Mouse (Mus musculus) myocyte (in vitro differentiated cells): Measurements from ENCODE around the gene Spns2. TPM values are rescaled to one million over a fixed set of nuclear protein-coding genes. Genes with fewer than 3 reads are reported as not detected.

ENCODE experiments used
- H3K27me3 ChIP-seq: one replicate; pipeline ENCODE4 v1.6.1; 2011; ENCODE audit not compliant: control insufficient read depth, insufficient read depth, insufficient read length
- H3K36me3 ChIP-seq: one replicate; pipeline ENCODE4 v1.6.1; 2011; ENCODE audit not compliant: control insufficient read depth, insufficient read depth
- H3K4me2 ChIP-seq: one replicate; pipeline ENCODE4 v1.6.1; 2011; ENCODE audit warnings: low read depth, control low read depth
- H3K4me3 ChIP-seq: one replicate; pipeline ENCODE4 v1.5.1; 2011; ENCODE audit warnings: mild to moderate bottlenecking, control low read depth, moderate library complexity
- H3K79me2 ChIP-seq: one replicate; pipeline ENCODE4 v1.6.1; 2011; ENCODE audit not compliant: control insufficient read depth, insufficient read depth
- H3ac ChIP-seq: one replicate; pipeline ENCODE4 v1.6.1; 2011; ENCODE audit not compliant: control insufficient read depth, insufficient read length
- CEBPB ChIP-seq: IDR thresholded peaks from 2 replicates; pipeline ENCODE4 v1.6.1; 2011; ENCODE audit warnings: mild to moderate bottlenecking, moderate library complexity; ENCODE audit not compliant: poor library complexity, insufficient read depth, severe bottlenecking
- E2F4 ChIP-seq: IDR thresholded peaks from one replicate; pipeline ENCODE4 v1.6.1; 2011; ENCODE audit warnings: mild to moderate bottlenecking, control low read depth, moderate library complexity; ENCODE audit not compliant: insufficient read depth
- MAX ChIP-seq: IDR thresholded peaks from one replicate; pipeline ENCODE4 v1.6.1; 2011; ENCODE audit warnings: low read depth, mild to moderate bottlenecking, control low read depth
- MYOD1 ChIP-seq, 3 experiments: IDR thresholded peaks; one replicate each; pipeline ENCODE4 v1.6.1; 2011; ENCODE audit warnings: control low read depth in 2 of 3, low read depth in 2 of 3, mild to moderate bottlenecking in 2 of 3, moderate library complexity in 1 of 3; ENCODE audit not compliant: insufficient read length in 2 of 3, control insufficient read depth in 1 of 3
- MYOG ChIP-seq, 3 experiments: IDR thresholded peaks; one replicate each; pipeline ENCODE4 v1.6.1; 2011; ENCODE audit warnings: control low read depth in 2 of 3, low read depth in 2 of 3, mild to moderate bottlenecking in 2 of 3; ENCODE audit not compliant: insufficient read length in 2 of 3, control insufficient read depth in 1 of 3, insufficient read depth in 1 of 3
- POLR2A ChIP-seq: IDR thresholded peaks from one replicate; pipeline ENCODE4 v1.6.1; 2011; ENCODE audit warnings: low read depth, mild to moderate bottlenecking, control low read depth, moderate library complexity; ENCODE audit not compliant: insufficient read length
- POLR2AphosphoS2 ChIP-seq: IDR thresholded peaks from one replicate; pipeline ENCODE4 v1.6.1; 2011; ENCODE audit warnings: low read depth, control low read depth; ENCODE audit not compliant: insufficient read length
- REST ChIP-seq: IDR thresholded peaks from one replicate; pipeline ENCODE4 v1.6.1; 2011; ENCODE audit warnings: mild to moderate bottlenecking, control low read depth, moderate library complexity; ENCODE audit not compliant: insufficient read depth, insufficient read length
- SRF ChIP-seq: IDR thresholded peaks from one replicate; pipeline ENCODE4 v1.6.1; 2011; ENCODE audit warnings: low read depth; ENCODE audit not compliant: control insufficient read depth, insufficient read length
- TCF12 ChIP-seq: IDR thresholded peaks from one replicate; pipeline ENCODE4 v1.6.1; 2011; ENCODE audit warnings: mild to moderate bottlenecking, control low read depth; ENCODE audit not compliant: poor library complexity, insufficient read depth, severe bottlenecking
- TCF3 ChIP-seq: IDR thresholded peaks from one replicate; pipeline ENCODE4 v1.6.1; 2011; ENCODE audit warnings: low read depth, control low read depth; ENCODE audit not compliant: insufficient read length
- USF1 ChIP-seq: IDR thresholded peaks from one replicate; pipeline ENCODE4 v1.6.1; 2011; ENCODE audit warnings: low read depth, mild to moderate bottlenecking, control low read depth, moderate library complexity
- polyA plus RNA-seq: library from polyadenylated mRNA; unstranded; fragments of >200 nt; fragmentation: generic; extraction: Trizol; gene quantifications from one replicate; pipeline ENCODE4 v1.2.1, GENCODE M21; 2012; ENCODE audit warnings: missing spikeins

The Spns2 gene
- polyA plus RNA-seq, 1 experiment = 0.10 TPM

GRCm38 (mm10) chr11:72484549-72484948 is 5.2 kb downstream of the Spns2 start:
- H3ac ChIP-seq = no peak overlapping the region
- no peaks in the 10 kb centered on the region for H3K36me3 ChIP-seq
- H3K4me2 ChIP-seq = no peak overlapping the region
- no peak overlapping the region for H3K4me3 ChIP-seq
- H3K27me3 ChIP-seq = peaks cover 25% of the 10 kb centered on the region
- no peaks in the 10 kb centered on the region for H3K79me2 ChIP-seq
- TF ChIP-seq TCF12 (no peak), CEBPB (no peak), MAX (no peak), MYOG (IDR thresholded peaks at IDR 0.05; ENCODE audit: control insufficient read depth in 1 of 3, insufficient read depth in 1 of 3, insufficient read length in 2 of 3, low read depth in 2 of 3) (no peak), USF1 (no peak), POLR2A (no peak), POLR2AphosphoS2 (no peak)

DNA sequence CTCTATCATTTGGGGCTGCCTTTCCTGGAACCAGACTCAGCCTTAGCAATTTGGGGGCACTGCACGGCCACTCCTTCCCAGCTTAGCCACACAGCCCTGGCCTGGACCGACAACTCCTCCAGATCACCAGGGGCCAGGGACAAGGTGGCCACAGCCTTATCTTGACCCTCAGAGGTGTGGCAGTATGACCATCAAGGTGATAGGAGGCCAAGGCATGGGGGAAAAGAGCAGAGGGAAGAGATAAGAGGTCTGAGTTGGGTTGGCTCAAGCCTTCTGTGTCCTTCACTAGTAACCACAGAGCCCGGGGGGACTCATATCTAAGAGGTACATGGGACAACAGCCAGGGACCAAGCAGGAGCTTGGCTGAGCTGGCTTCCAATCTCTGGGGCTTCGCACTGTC is 7.8 kb downstream of the Spns2 start:
- no peak overlapping the region for H3ac ChIP-seq
- no peak overlapping the region for H3K4me3 ChIP-seq
- H3K36me3 ChIP-seq = no peaks in the 10 kb centered on the region
- TF ChIP-seq SRF = no peak
- TF ChIP-seq E2F4 = no peak
- no peak for TF ChIP-seq MYOG (IDR thresholded peaks at IDR 0.05; ENCODE audit: control insufficient read depth in 1 of 3, insufficient read depth in 1 of 3, insufficient read length in 2 of 3, low read depth in 2 of 3)
- TF ChIP-seq REST = no peak
- no peak for TF ChIP-seq MYOD1 (IDR thresholded peaks at IDR 0.05; ENCODE audit: control insufficient read depth in 1 of 3, insufficient read length in 2 of 3, low read depth in 2 of 3)
- no peak for TF ChIP-seq TCF3
- no peak for TF ChIP-seq CEBPB
- TF ChIP-seq USF1 = no peak
- no peak for TF ChIP-seq POLR2AphosphoS2
- no peak for TF ChIP-seq MAX
- TF ChIP-seq TCF12 = no peak
- no peak for TF ChIP-seq POLR2A
- no peak overlapping the region for H3K4me2 ChIP-seq
- H3K79me2 ChIP-seq = no peaks in the 10 kb centered on the region
- H3K27me3 ChIP-seq = peaks cover 8% of the 10 kb centered on the region

DNA sequence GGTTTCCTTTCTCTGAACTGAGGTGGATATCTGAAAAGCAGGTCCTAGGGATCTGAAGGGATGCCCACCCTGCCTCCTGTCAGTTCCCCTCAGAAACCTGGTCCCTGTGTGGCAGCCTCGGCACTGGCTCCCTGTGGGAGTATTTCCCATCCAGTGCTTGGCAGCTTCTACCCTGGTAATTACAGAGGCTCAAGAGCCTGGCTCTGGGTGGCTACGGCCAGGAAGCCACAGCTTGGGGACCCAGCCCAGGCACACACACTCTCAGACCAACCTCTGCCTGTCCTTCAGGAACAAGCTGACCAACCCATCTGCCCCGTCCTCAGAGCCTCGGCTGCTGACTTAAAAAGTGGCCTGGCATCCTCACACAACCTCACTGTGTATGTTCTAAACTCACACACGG is 8.4 kb downstream of the Spns2 start:
- H3ac ChIP-seq = no peak overlapping the region
- H3K79me2 ChIP-seq = no peaks in the 10 kb centered on the region
- H3K27me3 ChIP-seq = peaks cover 8% of the 10 kb centered on the region
- no peak overlapping the region for H3K4me2 ChIP-seq
- no peak overlapping the region for H3K4me3 ChIP-seq
- no peak for TF ChIP-seq TCF3
- TF ChIP-seq USF1 = no peak
- no peaks in the 10 kb centered on the region for H3K36me3 ChIP-seq

DNA sequence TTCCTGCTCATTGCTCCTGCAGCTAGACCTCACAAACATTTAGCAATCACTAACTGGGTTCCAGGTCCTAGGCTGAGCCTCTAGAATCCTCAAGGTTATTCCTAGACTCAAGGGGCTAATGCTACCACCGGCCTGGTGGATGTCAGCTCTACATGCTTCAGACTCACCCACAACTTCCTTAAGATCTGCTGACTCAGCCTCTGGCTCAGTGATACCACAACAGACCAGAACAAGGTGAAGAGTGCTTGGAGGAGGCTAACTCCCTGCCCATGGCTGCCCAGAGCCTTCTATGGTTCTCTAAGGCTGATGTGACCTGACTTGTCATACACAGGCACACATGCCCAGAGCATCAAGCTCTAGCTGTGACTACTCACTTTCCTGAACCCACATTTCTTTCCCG is 10.2 kb downstream of the Spns2 start:
- Histone ChIP-seq H3K79me2 (no peaks in the 10 kb centered on the region), H3K4me2 (no peak overlapping the region), H3K27me3 (peaks cover 1% of the 10 kb centered on the region), H3ac (no peak overlapping the region), H3K4me3 (no peak overlapping the region), H3K36me3 (no peaks in the 10 kb centered on the region)
- TF ChIP-seq USF1 (no peak), MYOD1 (IDR thresholded peaks at IDR 0.05; ENCODE audit: control insufficient read depth in 1 of 3, insufficient read length in 2 of 3, low read depth in 2 of 3) (no peak), TCF3 (no peak), MYOG (IDR thresholded peaks at IDR 0.05; ENCODE audit: control insufficient read depth in 1 of 3, insufficient read depth in 1 of 3, insufficient read length in 2 of 3, low read depth in 2 of 3) (no peak), POLR2A (no peak), SRF (no peak), E2F4 (no peak), MAX (no peak)

DNA sequence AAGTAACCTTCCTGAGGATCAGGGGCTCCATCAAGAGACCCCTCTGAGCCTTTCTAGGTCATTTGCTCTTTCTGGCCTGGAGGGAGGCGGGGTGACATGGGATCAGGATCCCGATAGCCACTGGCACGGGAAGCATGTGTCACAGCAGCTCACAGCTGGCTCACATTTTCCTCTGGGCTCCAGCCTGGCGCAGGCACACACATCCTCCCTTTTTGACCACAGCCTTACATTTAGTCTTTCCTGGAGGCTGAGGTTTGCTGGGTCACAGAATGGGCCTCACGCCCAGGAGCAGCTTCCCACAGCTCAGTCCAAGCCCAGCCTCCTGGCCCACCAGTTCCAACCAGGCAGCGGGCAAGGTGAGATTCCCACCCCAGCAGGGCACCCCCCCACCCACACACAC is 11.5 kb downstream of the Spns2 start:
- no peaks in the 10 kb centered on the region for H3K79me2 ChIP-seq
- no peak overlapping the region for H3K4me3 ChIP-seq
- no peaks in the 10 kb centered on the region for H3K36me3 ChIP-seq
- H3K27me3 ChIP-seq = no peaks in the 10 kb centered on the region
- H3ac ChIP-seq = no peak overlapping the region
- H3K4me2 ChIP-seq = peak overlapping the region; percentile 21
- TF ChIP-seq MYOD1 (IDR thresholded peaks at IDR 0.05; ENCODE audit: control insufficient read depth in 1 of 3, insufficient read length in 2 of 3, low read depth in 2 of 3) (peak in 1 of 3 experiments; percentile 26), E2F4 (no peak), POLR2A (no peak)

DNA sequence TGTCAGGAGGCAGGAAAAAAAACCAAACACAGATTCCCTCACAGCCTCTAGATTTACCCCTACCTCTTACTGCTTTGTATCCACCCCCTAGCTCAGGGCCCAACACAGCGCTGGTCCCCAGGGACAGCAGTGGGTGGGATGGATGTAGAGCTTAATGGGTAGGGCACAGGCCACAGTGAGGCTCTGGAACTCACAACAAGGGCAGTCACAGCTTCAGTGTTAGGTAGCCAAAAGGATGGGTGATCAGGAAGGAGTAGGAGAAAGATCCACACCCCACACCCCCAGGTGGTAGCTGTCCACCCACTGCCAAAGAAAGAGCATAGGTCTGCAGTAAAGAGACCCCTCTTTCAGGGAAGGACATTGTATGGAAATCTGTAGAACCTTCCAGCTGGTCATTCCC is 12.1 kb downstream of the Spns2 start:
- H3K27me3 ChIP-seq = no peaks in the 10 kb centered on the region
- H3K79me2 ChIP-seq = no peaks in the 10 kb centered on the region
- no peak for TF ChIP-seq MYOD1 (IDR thresholded peaks at IDR 0.05; ENCODE audit: control insufficient read depth in 1 of 3, insufficient read length in 2 of 3, low read depth in 2 of 3)
- no peak for TF ChIP-seq E2F4
- no peak for TF ChIP-seq CEBPB
- TF ChIP-seq USF1 = no peak
- no peak for TF ChIP-seq POLR2A
- TF ChIP-seq MAX = no peak
- no peak for TF ChIP-seq REST
- no peak for TF ChIP-seq POLR2AphosphoS2
- TF ChIP-seq TCF12 = no peak
- TF ChIP-seq TCF3 = no peak
- TF ChIP-seq SRF = no peak
- TF ChIP-seq MYOG (IDR thresholded peaks at IDR 0.05; ENCODE audit: control insufficient read depth in 1 of 3, insufficient read depth in 1 of 3, insufficient read length in 2 of 3, low read depth in 2 of 3) = no peak
- no peaks in the 10 kb centered on the region for H3K36me3 ChIP-seq
- no peak overlapping the region for H3ac ChIP-seq
- no peak overlapping the region for H3K4me3 ChIP-seq
- H3K4me2 ChIP-seq = peak overlapping the region; percentile 21
